Mouse (Mus musculus): ENCODE measurements around the gene Angptl7.

The Angptl7 gene

GRCm38 (mm10) chr4:148495874-148496689 lies 4.2 kb downstream of the Angptl7 start:
- no peak for DNase-seq (ENCODE audit: low spot score in 2 of 2)

GRCm38 (mm10) chr4:148495160-148495559 lies 5.1 kb downstream of the Angptl7 start:
- DNase-seq (ENCODE audit: low spot score in 2 of 2): no peak

GRCm38 (mm10) chr4:148491448-148491847 lies 8.8 kb downstream of the Angptl7 start:
- DNase-seq (ENCODE audit: low spot score in 2 of 2): no peak

GRCm38 (mm10) chr4:148490502-148490901 lies 9.8 kb downstream of the Angptl7 start:
- no peak for DNase-seq (ENCODE audit: low spot score in 2 of 2)

- no peak for DNase-seq (ENCODE audit: low spot score in 2 of 2)
Observed at GRCm38 (mm10) chr4:148487841-148488240, 12.4 kb downstream of the Angptl7 start.

DNA sequence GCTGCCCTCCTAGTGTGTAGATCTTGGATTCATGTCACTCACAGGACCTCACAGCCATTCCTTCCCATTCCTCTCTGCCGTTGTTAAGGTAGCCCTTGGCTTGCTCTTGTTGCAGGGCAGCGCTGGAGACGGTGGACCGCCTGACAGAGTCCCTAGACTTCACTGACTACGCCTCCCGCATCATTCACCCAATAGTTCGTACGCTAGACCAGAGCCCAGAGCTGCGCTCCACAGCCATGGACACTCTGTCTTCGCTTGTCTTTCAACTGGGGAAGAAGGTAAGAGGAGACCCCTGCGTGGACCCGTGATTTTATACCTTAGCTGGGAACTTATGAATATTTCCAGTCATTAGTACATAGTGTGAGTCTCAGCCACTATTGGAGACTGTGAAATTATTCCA lies 15.7 kb downstream of the Angptl7 start:
- no peak for DNase-seq (ENCODE audit: low spot score in 2 of 2)

DNA sequence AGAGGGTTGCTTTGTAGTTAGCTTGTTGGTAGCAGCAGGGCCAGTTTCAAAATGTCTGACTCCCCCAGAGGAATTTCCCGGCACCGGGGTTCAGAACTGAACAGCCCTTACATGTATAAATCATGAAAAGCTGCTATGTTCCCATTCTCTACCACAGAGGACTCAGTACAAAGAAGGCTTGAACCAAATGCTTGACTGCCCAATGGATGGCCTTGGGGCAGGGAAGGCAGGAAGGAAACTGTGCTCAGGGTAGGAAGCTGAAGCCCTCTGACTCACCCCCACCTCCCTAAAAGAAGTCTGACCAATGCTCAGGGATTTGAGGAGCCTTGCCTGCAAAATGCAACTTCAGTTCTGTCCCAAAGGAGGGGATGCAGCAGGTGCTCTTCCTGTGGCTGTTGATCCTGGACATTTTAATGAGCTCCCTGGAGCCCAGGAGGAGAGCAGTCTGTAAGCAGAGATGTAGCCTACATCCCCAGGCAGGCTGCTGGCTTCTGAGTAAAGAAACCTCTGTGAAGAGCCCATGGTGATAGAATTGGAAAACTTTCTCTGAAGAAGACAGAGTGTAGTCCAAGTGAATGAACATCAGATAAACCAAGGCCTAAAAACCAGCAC lies 18.6 kb downstream of the Angptl7 start:
- no peak for DNase-seq (ENCODE audit: low spot score in 2 of 2)

DNA sequence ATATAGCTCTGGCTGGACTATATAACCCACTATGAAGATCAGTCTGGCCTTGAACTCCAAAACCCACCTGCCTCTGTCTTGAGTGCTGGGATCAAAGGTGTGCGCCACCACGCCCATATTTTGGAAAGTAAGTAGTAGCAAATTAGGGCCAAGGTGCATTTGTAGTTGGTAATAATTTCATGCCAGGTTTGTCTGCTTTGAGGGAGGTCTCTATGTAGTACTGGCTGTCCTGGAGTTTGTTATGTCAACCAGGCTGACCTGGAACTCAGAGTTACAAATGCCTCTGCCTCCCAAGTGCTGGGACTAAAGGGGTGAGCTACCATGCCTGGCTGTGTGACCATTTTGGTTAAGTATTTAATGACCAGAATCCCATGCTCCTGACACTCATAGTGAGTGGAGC lies 20.0 kb downstream of the Angptl7 start:
- no peak for DNase-seq (ENCODE audit: low spot score in 2 of 2)

DNA sequence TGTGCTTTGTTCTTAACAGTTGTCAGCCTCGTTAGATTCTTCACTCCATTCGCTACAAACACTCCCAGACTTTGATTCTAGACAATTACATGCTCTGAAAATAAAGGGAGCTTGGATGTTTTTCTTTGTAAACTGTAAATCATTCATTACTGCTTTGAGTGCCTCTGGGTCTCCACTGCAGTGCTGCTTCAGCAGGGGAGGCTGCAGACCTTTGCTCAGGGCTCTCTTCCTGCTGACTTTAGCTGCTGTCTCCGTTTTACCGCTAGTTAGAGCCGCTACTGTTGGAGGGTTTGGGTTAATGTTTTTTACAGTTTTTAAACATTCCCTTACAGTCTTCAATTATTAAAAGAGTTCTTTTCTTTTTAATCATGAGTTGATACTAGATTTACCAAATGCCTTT lies 26.8 kb downstream of the Angptl7 start:
- no peak for DNase-seq (ENCODE audit: low spot score in 2 of 2)

- no peak for DNase-seq (ENCODE audit: low spot score in 2 of 2)
Observed at GRCm38 (mm10) chr4:148472436-148473174, 27.7 kb downstream of the Angptl7 start.

- DNase-seq (ENCODE audit: low spot score in 2 of 2): no peak
Observed at GRCm38 (mm10) chr4:148471363-148471806, 28.9 kb downstream of the Angptl7 start.

DNA sequence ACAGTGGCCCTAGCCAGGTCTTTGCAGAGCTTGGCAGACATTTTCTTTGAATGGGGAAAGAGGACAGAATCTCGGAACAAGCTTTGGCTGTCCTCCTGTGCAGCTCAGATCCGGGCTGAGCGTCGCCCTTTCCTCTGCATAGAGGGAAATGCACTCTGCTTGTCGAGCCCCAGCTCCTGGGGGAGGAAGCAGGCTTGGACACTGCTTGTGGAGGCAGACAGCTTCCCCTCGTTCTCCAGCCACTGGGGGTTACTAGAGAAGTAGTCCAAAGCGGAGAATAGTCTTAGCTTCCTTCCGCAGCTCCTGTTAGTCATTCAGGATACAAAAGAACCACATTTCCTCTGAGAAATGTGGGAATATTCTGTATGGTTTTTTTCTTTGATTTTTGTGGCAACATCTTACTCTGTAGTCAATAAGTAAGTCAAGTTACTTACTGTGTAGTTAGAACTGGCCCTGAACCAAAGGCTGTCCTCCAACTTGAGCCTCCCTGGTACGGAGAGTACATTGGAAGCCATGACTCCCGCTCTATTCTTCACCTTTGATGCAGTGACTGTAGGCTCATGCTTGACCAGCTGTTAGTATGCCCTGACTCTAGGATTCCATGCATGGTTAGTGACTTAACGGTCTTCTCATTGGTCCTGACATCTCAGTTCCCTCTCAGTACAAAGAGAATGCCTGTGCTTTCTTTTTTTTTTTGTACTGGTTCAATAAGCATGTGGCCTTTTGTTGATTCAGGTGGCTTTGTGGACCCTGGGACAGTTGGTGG lies 30.6 kb downstream of the Angptl7 start:
- DNase-seq (ENCODE audit: low spot score in 2 of 2): no peak

DNA sequence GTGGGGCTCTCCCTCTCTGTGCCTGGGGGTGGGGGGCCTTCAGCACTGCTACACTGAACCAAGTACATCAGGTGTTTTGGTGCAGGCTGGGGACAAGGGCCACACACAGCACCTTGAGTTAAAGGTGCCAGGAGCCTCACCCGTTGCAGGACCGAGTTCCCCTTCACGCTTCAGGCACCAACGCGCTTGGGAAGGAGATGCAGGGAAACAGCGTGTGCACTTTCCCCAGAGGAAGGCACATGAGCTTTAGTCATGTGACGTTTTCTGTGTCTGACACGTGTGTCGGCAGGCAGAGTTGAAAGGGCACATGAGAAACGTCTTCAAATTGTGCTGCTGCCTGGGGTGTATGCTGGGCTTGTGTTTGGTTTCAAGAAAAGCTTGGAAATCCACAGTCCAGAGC lies 31.9 kb downstream of the Angptl7 start:
- no peak for DNase-seq (ENCODE audit: low spot score in 2 of 2)

- no peak for DNase-seq (ENCODE audit: low spot score in 2 of 2)
Observed at GRCm38 (mm10) chr4:148466511-148467079, 33.7 kb downstream of the Angptl7 start.

DNA sequence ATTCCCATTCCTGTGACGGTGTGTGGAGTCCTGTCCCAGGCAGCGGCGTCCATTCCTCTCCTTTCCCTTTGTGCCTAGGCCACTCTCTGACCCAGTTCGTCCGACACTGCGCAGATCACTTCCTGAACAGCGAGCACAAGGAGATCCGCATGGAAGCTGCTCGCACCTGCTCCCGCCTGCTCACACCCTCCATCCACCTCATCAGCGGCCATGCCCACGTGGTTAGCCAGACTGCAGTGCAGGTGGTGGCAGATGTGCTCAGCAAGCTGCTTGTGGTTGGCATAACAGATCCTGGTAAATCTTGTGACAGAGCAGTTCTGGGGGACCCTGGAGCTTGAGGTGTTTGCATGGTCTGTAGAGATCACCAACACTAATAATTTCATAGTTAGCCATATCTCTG lies 35.4 kb downstream of the Angptl7 start:
- no peak for DNase-seq (ENCODE audit: low spot score in 2 of 2)

DNA sequence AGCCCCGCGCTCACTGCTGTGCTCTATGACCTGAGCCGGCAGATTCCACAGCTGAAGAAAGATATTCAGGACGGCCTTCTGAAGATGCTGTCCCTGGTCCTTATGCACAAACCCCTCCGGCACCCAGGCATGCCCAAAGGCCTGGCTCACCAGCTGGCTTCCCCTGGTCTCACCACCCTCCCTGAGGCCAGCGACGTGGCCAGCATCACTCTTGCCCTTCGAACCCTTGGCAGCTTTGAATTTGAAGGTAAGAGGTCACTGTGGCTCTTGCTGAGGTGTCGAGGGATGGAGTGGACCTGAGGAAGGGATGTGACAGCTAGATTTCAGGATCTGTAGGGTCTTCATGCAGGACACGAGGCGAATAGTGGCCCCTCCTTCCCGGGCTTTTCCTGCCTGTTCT lies 36.0 kb downstream of the Angptl7 start:
- no peak for DNase-seq (ENCODE audit: low spot score in 2 of 2)

- no peak for DNase-seq (ENCODE audit: low spot score in 2 of 2)
Observed at GRCm38 (mm10) chr4:148463208-148463960, 36.9 kb downstream of the Angptl7 start.

GRCm38 (mm10) chr4:148462717-148463116 lies 37.5 kb downstream of the Angptl7 start:
- no peak for DNase-seq (ENCODE audit: low spot score in 2 of 2)

- no peak for DNase-seq (ENCODE audit: low spot score in 2 of 2)
Observed at GRCm38 (mm10) chr4:148461772-148462171, 38.5 kb downstream of the Angptl7 start.

- DNase-seq (ENCODE audit: low spot score in 2 of 2): no peak
Observed at GRCm38 (mm10) chr4:148460656-148461284, 39.5 kb downstream of the Angptl7 start.
